Mouse (Mus musculus): Measurements from ENCODE around the gene Hpgd. TPM values are rescaled to one million over a fixed set of nuclear protein-coding genes. Genes with fewer than 3 reads are reported as not detected.

The Hpgd gene
- polyA plus RNA-seq (2012; rRNA removed; ENCODE audit: low replicate concordance): 4.4 and 8.6 TPM in 2 replicates

DNA sequence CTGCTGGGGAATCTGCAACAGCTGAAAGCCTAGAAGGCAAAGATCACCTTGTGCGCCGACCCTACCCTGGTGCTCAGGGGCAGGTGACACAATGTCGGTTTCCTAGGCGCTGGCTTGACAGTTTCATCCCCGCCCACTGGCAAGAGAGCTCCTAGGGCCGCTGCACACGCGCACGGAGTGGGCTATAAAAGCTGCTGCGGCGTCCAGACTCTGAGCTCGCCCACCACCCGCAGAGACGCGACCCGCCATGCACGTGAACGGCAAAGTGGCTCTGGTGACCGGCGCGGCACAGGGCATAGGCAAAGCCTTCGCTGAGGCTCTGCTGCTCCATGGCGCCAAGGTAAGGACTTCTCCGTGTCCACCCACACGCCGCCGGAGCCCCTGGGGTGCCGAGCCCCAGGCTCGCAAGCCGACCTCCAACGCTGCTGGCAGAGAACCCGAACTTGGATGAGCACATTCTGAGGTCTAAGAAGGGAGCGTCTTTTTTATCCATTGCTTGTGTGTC lies at the start of gene Hpgd:
Gene Hpgd (plus strand): TSS at position 213 of the 505 bp plus-strand sequence.

All from duodenum, adult 2 months (tissue).